Mouse (Mus musculus): ENCODE measurements around the gene Serhl.
"Not testable (repeated sequence)": the region's sequence is repeated elsewhere in the genome, so short reads cannot be mapped to it uniquely, and the experiment has no call there.

The Serhl gene

GRCm38 (mm10) chr15:83121709-83122565 is 32.6 kb downstream of the Serhl start:
- in situ Hi-C loops (cut with MboI, MseI): loop anchor here in 1 of 2 experiments (25.0 kb wide), 2 partner anchors 1065 to 1260 kb away; partner anchors contain the start of genes Aco2, Phf5a, Samm50 and Tob2

- in situ Hi-C loops (cut with MboI, MseI): loop anchor here in 1 of 2 experiments (25.0 kb wide), 2 partner anchors 1065 to 1260 kb away; partner anchors contain the start of genes Aco2, Phf5a, Samm50 and Tob2
Measured at GRCm38 (mm10) chr15:83122566-83123145, 33.4 kb downstream of the Serhl start, which contains the start of gene Rrp7a. TSS of gene Rrp7a (minus strand) at chr15:83122801.

GRCm38 (mm10) chr15:83124625-83125024 is 35.3 kb downstream of the Serhl start:
- in situ Hi-C loops (cut with MboI, MseI): loop anchor here in 1 of 2 experiments (25.0 kb wide), 2 partner anchors 1063 to 1262 kb away; partner anchors contain the start of genes Aco2, Phf5a, Samm50 and Tob2

- in situ Hi-C loops (cut with MboI, MseI): no loop called here
Measured at GRCm38 (mm10) chr15:83126582-83126981, 37.3 kb downstream of the Serhl start.

GRCm38 (mm10) chr15:83127037-83127436 is 37.7 kb downstream of the Serhl start:
- in situ Hi-C loops (cut with MboI, MseI): not testable (repeated sequence)

GRCm38 (mm10) chr15:83129530-83130231 is 40.4 kb downstream of the Serhl start:
- in situ Hi-C loops (cut with MboI, MseI): no loop called here

GRCm38 (mm10) chr15:83134671-83135070 is 45.4 kb downstream of the Serhl start:
- in situ Hi-C loops (cut with MboI, MseI): no loop called here

- in situ Hi-C loops (cut with MboI, MseI): no loop called here
Measured at GRCm38 (mm10) chr15:83135654-83136053, 46.3 kb downstream of the Serhl start.

GRCm38 (mm10) chr15:83142861-83143260 is 53.6 kb downstream of the Serhl start:
- in situ Hi-C loops (cut with MboI, MseI): loop anchor here in 1 of 2 experiments (10.0 kb wide), 1 partner anchor 778 kb away; no protein-coding TSS in a partner anchor

GRCm38 (mm10) chr15:83145541-83145940 is 56.2 kb downstream of the Serhl start:
- in situ Hi-C loops (cut with MboI, MseI): loop anchor here in 1 of 2 experiments (10.0 kb wide), 1 partner anchor 781 kb away; no protein-coding TSS in a partner anchor

GRCm38 (mm10) chr15:83148395-83148794 is 59.1 kb downstream of the Serhl start:
- in situ Hi-C loops (cut with MboI, MseI): loop anchor here in 1 of 2 experiments (10.0 kb wide), 1 partner anchor 784 kb away; no protein-coding TSS in a partner anchor

GRCm38 (mm10) chr15:83148801-83149195 is 59.5 kb downstream of the Serhl start:
- in situ Hi-C loops (cut with MboI, MseI): loop anchor here in 1 of 2 experiments (10.0 kb wide), 1 partner anchor 784 kb away; no protein-coding TSS in a partner anchor

- in situ Hi-C loops (cut with MboI, MseI): loop anchor here (10.0 kb wide), 2 partner anchors 365 to 785 kb away; partner anchors contain the start of gene Ttll1 (in 1 of the 2)
Measured at GRCm38 (mm10) chr15:83149196-83150072, 60.1 kb downstream of the Serhl start, which contains the start of gene Poldip3. TSS of gene Poldip3 (minus strand) at chr15:83149384.

- in situ Hi-C loops (cut with MboI, MseI): loop anchor here in 1 of 2 experiments (10.0 kb wide), 1 partner anchor 365 kb away; the partner anchor contains the start of gene Ttll1
Measured at GRCm38 (mm10) chr15:83150073-83150442, 60.8 kb downstream of the Serhl start.

GRCm38 (mm10) chr15:83150694-83151093 is 61.4 kb downstream of the Serhl start:
- in situ Hi-C loops (cut with MboI, MseI): loop anchor here in 1 of 2 experiments (10.0 kb wide), 1 partner anchor 364 kb away; the partner anchor contains the start of gene Ttll1

- in situ Hi-C loops (cut with MboI, MseI): loop anchor here in 1 of 2 experiments (10.0 kb wide), 1 partner anchor 360 kb away; the partner anchor contains the start of gene Ttll1
Measured at GRCm38 (mm10) chr15:83154309-83154708, 65.0 kb downstream of the Serhl start.

- in situ Hi-C loops (cut with MboI, MseI): loop anchor here in 1 of 2 experiments (5.0 to 10.0 kb wide), 3 partner anchors 51 to 436 kb away; partner anchors contain the start of gene Ttll1
Measured at GRCm38 (mm10) chr15:83155672-83156419, 66.5 kb downstream of the Serhl start.

GRCm38 (mm10) chr15:83156929-83157666 is 67.8 kb downstream of the Serhl start:
- in situ Hi-C loops (cut with MboI, MseI): loop anchor here in 1 of 2 experiments (5.0 to 10.0 kb wide), 3 partner anchors 50 to 435 kb away; partner anchors contain the start of gene Ttll1

Measured in T-helper 17 cell (primary cell).